Comparison of ENCODE assay signal across 23 mouse cellular contexts in genomic region chr6:88095377-88095776, GRCm38 (mm10). TPM values are rescaled to one million over a fixed set of nuclear protein-coding genes. Genes with fewer than 3 reads are reported as not detected.
DNase-seq lines count a peak whose midpoint lies in the region; TF ChIP-seq lines count a peak whose summit lies in the region.
"Had no signal": no experiment of that assay in that cellular context is flagged by ENCODE, and none has a peak within 500 bp of the region (broad histone marks: within the 10 kb centered on the region; RNA-seq: fewer than 3 reads in every experiment).

No protein-coding gene starts in this region.

- no peak overlapping the region for H3K4me3 ChIP-seq in kidney, adult 2 months (ENCODE audit: insufficient read depth, low read depth, low read length)
- no peak overlapping the region for H3K4me3 ChIP-seq in lung, adult 2 months (replicated peaks; ENCODE audit: extremely low read depth, low read depth, low read length)
- H3K4me3 ChIP-seq: embryonic facial prominence, embryonic 12.5 days; embryonic facial prominence, embryonic 15.5 days; gastrocnemius, adult 2 months; heart, embryonic 12.5 days; heart, embryonic 15.5 days; hindbrain, embryonic 10.5 days; hindbrain, embryonic 13.5 days had no signal

- TF ChIP-seq POLR2A in kidney, adult 2 months (IDR thresholded peaks at IDR 0.05; ENCODE audit: low read depth, low read length), result no peak
- TF ChIP-seq POLR2A in lung, adult 2 months (IDR thresholded peaks at IDR 0.05; ENCODE audit: borderline replicate concordance, extremely low read depth, low read depth, low read length), result no peak

- TF ChIP-seq CTCF in kidney, adult 2 months (conservative IDR thresholded peaks at IDR 0.05; ENCODE audit: insufficient read depth, insufficient read length, low read depth, low read length), result no peak
- TF ChIP-seq CTCF in lung, adult 2 months (IDR thresholded peaks at IDR 0.05; ENCODE audit: insufficient read depth, low read length), result no peak

- no peaks in the 10 kb centered on the region for H3K27me3 ChIP-seq in kidney, adult 2 months (replicated peaks; ENCODE audit: control insufficient read depth, insufficient read depth, low read length)
- H3K27me3 ChIP-seq: embryonic facial prominence, embryonic 12.5 days; embryonic facial prominence, embryonic 15.5 days; heart, embryonic 12.5 days; heart, embryonic 15.5 days; hindbrain, embryonic 13.5 days had no signal

- H3K36me3 ChIP-seq in kidney, adult 2 months (ENCODE audit: control insufficient read depth, insufficient read depth, low read length), result peaks cover 6% of the 10 kb centered on the region

- H3K4me1 ChIP-seq in kidney, adult 2 months (ENCODE audit: control insufficient read depth, insufficient read depth, low read length), result no peaks in the 10 kb centered on the region
- H3K4me1 ChIP-seq in lung, adult 2 months (ENCODE audit: control insufficient read depth, insufficient read depth, low read length), result peaks cover 7% of the 10 kb centered on the region; the same call in 1 of the 2 replicates
- H3K4me1 ChIP-seq: embryonic facial prominence, embryonic 12.5 days; embryonic facial prominence, embryonic 15.5 days; heart, embryonic 12.5 days; heart, embryonic 15.5 days; hindbrain, embryonic 10.5 days; hindbrain, embryonic 13.5 days had no signal

- H3K27ac ChIP-seq in kidney, adult 2 months (ENCODE audit: insufficient read depth, low read depth, low read length), result no peak overlapping the region; the same call in 1 of the 2 replicates
- H3K27ac ChIP-seq: embryonic facial prominence, embryonic 12.5 days; embryonic facial prominence, embryonic 15.5 days; gastrocnemius, adult 2 months; heart, embryonic 15.5 days; hindbrain, embryonic 10.5 days; hindbrain, embryonic 13.5 days had no signal

- WGBS in kidney, adult 2 months, result 77% methylated on average over 7 of the region's 7 CpGs
- 53% methylated on average over 7 of the region's 7 CpGs for WGBS in lung, adult 2 months

- DNase-seq in kidney, adult 2 months, result peak; percentile 46
- DNase-seq in kidney, postnatal 4 days, result no peak
- peak; percentile 19 to 23 for DNase-seq in kidney, postnatal 36 days
- DNase-seq in kidney, adult 8-10 months, result no peak
- peak; percentile 32 for DNase-seq in lung, postnatal 25 days (ENCODE audit: low spot score)
- no peak for DNase-seq in lung, adult 2 months
- DNase-seq: adrenal gland, adult 2 months; adrenal gland, postnatal 14 days; cerebellum, adult 11 months; cerebellum, adult 2 months; cerebellum, adult 9-11 months; cerebellum, postnatal 25 days; forebrain, postnatal 0 days; gastrocnemius, adult 2 months; gastrocnemius, postnatal 14 days; heart, postnatal 10 days; heart, postnatal 36 days had no signal

RNA-seq across cellular contexts. Expression of gene Rpn1, which starts 11.1 kb away (rescaled TPM):
- polyA plus RNA-seq in kidney, adult 2 months (2012; rRNA removed), result 161 and 188 TPM in 2 replicates
- 127 and 179 TPM in 2 replicates for polyA plus RNA-seq in lung, adult 2 months (2012; rRNA removed)

RNA-seq across cellular contexts. Expression of gene Rab7, which starts 50.3 kb away (rescaled TPM):
- polyA plus RNA-seq in kidney, adult 2 months (2012; rRNA removed), result 316 and 386 TPM in 2 replicates
- 160 and 241 TPM in 2 replicates for polyA plus RNA-seq in lung, adult 2 months (2012; rRNA removed)

Comparison
In these comparisons a context has a peak if more than half of its experiments do, and no peak if none do; other contexts are left out.
1. DNase-seq: peak in kidney, adult 2 months (single experiment), kidney, postnatal 36 days (2 of 2) and lung, postnatal 25 days (single experiment); none in kidney, postnatal 4 days (0 of 2), kidney, adult 8-10 months (0 of 2) and lung, adult 2 months (single experiment).